In genomic region chr12:91401049-91401352, GRCm38 (mm10) we compare ENCODE assay signal across 8 mouse cellular contexts. TPM values are rescaled to one million over a fixed set of nuclear protein-coding genes. Genes with fewer than 3 reads are reported as not detected.
A peak's percentile ranks its signal among the peaks of the same experiment; 100 is the strongest.
DNase-seq lines count a peak whose midpoint lies in the region; ATAC-seq and TF ChIP-seq lines count a peak whose summit lies in the region.

No protein-coding gene starts in this region.

- H3K4me2 ChIP-seq in liver, embryonic 11.5 days: peak overlapping the region; percentile 77
- H3K4me2 ChIP-seq in limb, embryonic 13.5 days (replicated peaks): peak overlapping the region; percentile 88

- no peak for ATAC-seq in liver, embryonic 11.5 days (replicated peaks; ENCODE audit: low FRiP score)
- ATAC-seq in limb, embryonic 13.5 days (ENCODE audit: low FRiP score, low read depth): 0 out of 2 replicates have a peak, but pooled peaks have one; percentile 12

- no peak overlapping the region for H3K27ac ChIP-seq in liver, embryonic 11.5 days (ENCODE audit: low read depth, low read length)
- H3K27ac ChIP-seq in forebrain, embryonic 10.5 days: peak overlapping the region; percentile 48; the same call in 1 of the 2 replicates
- no peak overlapping the region for H3K27ac ChIP-seq in limb, embryonic 13.5 days
- no peak overlapping the region for H3K27ac ChIP-seq in olfactory bulb, adult 2 months (ENCODE audit: insufficient read depth, low read depth, low read length)

- no peak overlapping the region for H3K9ac ChIP-seq in liver, embryonic 11.5 days (ENCODE audit: low read depth, low read length)
- H3K9ac ChIP-seq in limb, embryonic 13.5 days: peak overlapping the region; percentile 64

- peaks cover 23% of the 10 kb centered on the region for H3K27me3 ChIP-seq in liver, embryonic 11.5 days (replicated peaks; ENCODE audit: control insufficient read depth, insufficient read depth, low read length)
- peaks cover 43% of the 10 kb centered on the region for H3K27me3 ChIP-seq in forebrain, embryonic 10.5 days (ENCODE audit: poor library complexity, severe bottlenecking)
- peaks cover 34% of the 10 kb centered on the region for H3K27me3 ChIP-seq in limb, embryonic 13.5 days

- 6% methylated on average over 12 of the region's 12 CpGs for WGBS in liver, embryonic 11.5 days
- WGBS in forebrain, embryonic 10.5 days: 3% methylated on average over 12 of the region's 12 CpGs
- WGBS in limb, embryonic 13.5 days: 4% methylated on average over 11 of the region's 12 CpGs
- WGBS in olfactory bulb, adult 2 months: 7% methylated on average over 12 of the region's 12 CpGs

- DNase-seq in liver, embryonic 11.5 days (ENCODE audit: low spot score): no peak
- no peak for DNase-seq in liver
- DNase-seq in forebrain, embryonic 10.5 days (ENCODE audit: extremely low spot score, low spot score): no peak
- DNase-seq in thymus, postnatal 36 days: no peak
- no peak for DNase-seq in layer of hippocampus, postnatal 10 days (ENCODE audit: low spot score in 2 of 2)
- DNase-seq in right cerebral cortex, adult 2 months (ENCODE audit: low spot score in 2 of 2): no peak

- H3K36me3 ChIP-seq in liver, embryonic 11.5 days (ENCODE audit: control insufficient read depth, insufficient read depth, low read length): no peaks in the 10 kb centered on the region
- H3K36me3 ChIP-seq in forebrain, embryonic 10.5 days (replicated peaks): no peaks in the 10 kb centered on the region
- H3K36me3 ChIP-seq in limb, embryonic 13.5 days: no peaks in the 10 kb centered on the region

- no peak for TF ChIP-seq POLR2A in olfactory bulb, adult 2 months (IDR thresholded peaks at IDR 0.05; ENCODE audit: insufficient read depth, low read depth, low read length)

- H3K4me1 ChIP-seq in liver, embryonic 11.5 days (replicated peaks; ENCODE audit: control insufficient read depth, insufficient read depth, low read length): no peaks in the 10 kb centered on the region
- peaks cover 10% of the 10 kb centered on the region for H3K4me1 ChIP-seq in forebrain, embryonic 10.5 days
- H3K4me1 ChIP-seq in limb, embryonic 13.5 days: peaks cover 9% of the 10 kb centered on the region; the same call in 1 of the 2 replicates
- H3K4me1 ChIP-seq in olfactory bulb, adult 2 months (ENCODE audit: control insufficient read depth, insufficient read depth, low read length): peaks cover 9% of the 10 kb centered on the region

- TF ChIP-seq CTCF in olfactory bulb, adult 2 months (IDR thresholded peaks at IDR 0.05; ENCODE audit: insufficient read depth, low read depth, low read length): no peak

- no peaks in the 10 kb centered on the region for H3K9me3 ChIP-seq in liver, embryonic 11.5 days (ENCODE audit: control insufficient read depth, low read length)
- H3K9me3 ChIP-seq in forebrain, embryonic 10.5 days: no peaks in the 10 kb centered on the region
- no peaks in the 10 kb centered on the region for H3K9me3 ChIP-seq in limb, embryonic 13.5 days

- peak overlapping the region; percentile 40 for H3K4me3 ChIP-seq in liver, embryonic 11.5 days (ENCODE audit: low read depth, low read length)
- peak overlapping the region; percentile 62 for H3K4me3 ChIP-seq in forebrain, embryonic 10.5 days
- H3K4me3 ChIP-seq in limb, embryonic 13.5 days: peak overlapping the region; percentile 52
- H3K4me3 ChIP-seq in olfactory bulb, adult 2 months (ENCODE audit: insufficient read depth, low read depth, low read length): peak overlapping the region; percentile 45

RNA-seq across cellular contexts. Expression of gene Tshr, which starts 16.6 kb away (rescaled TPM):
- 0.04 and 0.13 TPM in 2 replicates for polyA plus RNA-seq in liver, embryonic 11.5 days (2014; fragmentation: Nextera tagmentation; extraction: Ambion mirVana)
- 0.29 and 0.34 TPM in 2 replicates for polyA plus RNA-seq in forebrain, embryonic 10.5 days (2016; fragmentation: Nextera tagmentation; extraction: Ambion mirVana)
- 0.34 and 0.67 TPM in 2 replicates for polyA plus RNA-seq in limb, embryonic 13.5 days (2015; fragmentation: Nextera tagmentation; extraction: Ambion mirVana)
- polyA plus RNA-seq in olfactory bulb, adult 2 months (2012; ENCODE audit: insufficient read depth, insufficient read length, low replicate concordance, missing spikeins): not detected in 2 replicates
- total RNA-seq in layer of hippocampus, postnatal 10 days (2021): under 1 TPM; 0.25 to 0.75 TPM

RNA-seq across cellular contexts. Expression of gene Cep128, which starts 16.8 kb away (rescaled TPM):
- polyA plus RNA-seq in liver, embryonic 11.5 days (2014; fragmentation: Nextera tagmentation; extraction: Ambion mirVana): 14.5 and 18.5 TPM in 2 replicates
- 11.4 and 12.0 TPM in 2 replicates for polyA plus RNA-seq in forebrain, embryonic 10.5 days (2016; fragmentation: Nextera tagmentation; extraction: Ambion mirVana)
- 7.8 and 9.0 TPM in 2 replicates for polyA plus RNA-seq in limb, embryonic 13.5 days (2015; fragmentation: Nextera tagmentation; extraction: Ambion mirVana)
- not detected in 2 replicates for polyA plus RNA-seq in olfactory bulb, adult 2 months (2012; ENCODE audit: insufficient read depth, insufficient read length, low replicate concordance, missing spikeins)
- 1 to 10 TPM; 5.7 to 7.8 TPM for total RNA-seq in layer of hippocampus, postnatal 10 days (2021)
